Mouse (Mus musculus) right cerebral cortex, postnatal 10 days (tissue): ENCODE measurements at regions not wholly inside any gene's neighbourhood (a gene's known extent, or its start where the extent isn't known, plus 50 kb on each side); places are given as distances from the start of the nearest gene placed in this dataset.
A peak's percentile ranks its signal among the peaks of the same experiment; 100 is the strongest.

Experiments used
- DNase-seq, 2 experiments: peaks; one replicate each; pipeline ENCODE4 v3.0.0; 2021; ENCODE audit warnings: low spot score in 2 of 2

GRCm38 (mm10) chr5:78284456-78285199, 876.8 kb upstream of the Igfbp7 start:
- no peak for DNase-seq

- peak in 1 of 2 experiments; percentile 39 for DNase-seq
These were observed 843.6 kb upstream of the Igfbp7 start for GRCm38 (mm10) chr5:78251491-78251890.

GRCm38 (mm10) chr5:78213696-78214095, 805.9 kb upstream of the Igfbp7 start:
- no peak for DNase-seq
